Mouse (Mus musculus) forebrain, postnatal 0 days (tissue): ENCODE results near the gene Creb5. TPM values are rescaled to one million over a fixed set of nuclear protein-coding genes. Genes with fewer than 3 reads are reported as not detected.
A peak's percentile ranks its signal among the peaks of the same experiment; 100 is the strongest.

Experiments used
- ATAC-seq: fragments of 200-750 bp; cut with Nextera tagmentation; 2 replicates; pipeline ENCODE4 v1.8.0; 2017; ENCODE audit warnings: mild to moderate bottlenecking, moderate library complexity
- DNase-seq: peaks from one replicate; pipeline ENCODE4 v3.0.0-alpha.2; 2015
- H3K27ac ChIP-seq: fragments of 300-500 bp; sonication (generic); 2 replicates; pipeline ENCODE4 v1.5.1; 2014; ENCODE audit warnings: low read depth, mild to moderate bottlenecking, antibody characterized with exemption, low read length, moderate library complexity, mixed read lengths
- H3K27me3 ChIP-seq: fragments of 300-500 bp; sonication (generic); 2 replicates; pipeline ENCODE4 v1.6.1; 2014; ENCODE audit warnings: mild to moderate bottlenecking, low read length, mixed read lengths; ENCODE audit not compliant: insufficient read depth
- H3K36me3 ChIP-seq: fragments of 300-500 bp; sonication (generic); 2 replicates; pipeline ENCODE4 v1.6.1; 2014; ENCODE audit warnings: mild to moderate bottlenecking, moderate library complexity; ENCODE audit not compliant: insufficient read depth
- H3K4me1 ChIP-seq: fragments of 300-500 bp; sonication (generic); 2 replicates; pipeline ENCODE4 v1.6.1; 2014; ENCODE audit warnings: antibody characterized with exemption; ENCODE audit not compliant: insufficient read depth
- H3K4me2 ChIP-seq: fragments of 300-500 bp; sonication (generic); 2 replicates; pipeline ENCODE4 v1.6.1; 2014; ENCODE audit warnings: low read depth, mild to moderate bottlenecking, moderate library complexity
- H3K4me3 ChIP-seq: fragments of 300-500 bp; sonication (generic); 2 replicates; pipeline ENCODE4 v1.5.1; 2014; ENCODE audit warnings: low read depth, low read length, mixed read lengths
- H3K9ac ChIP-seq: fragments of 300-500 bp; sonication (generic); 2 replicates; pipeline ENCODE4 v1.6.1; 2014; ENCODE audit warnings: mild to moderate bottlenecking
- H3K9me3 ChIP-seq: fragments of 300-500 bp; sonication (generic); 2 replicates; pipeline ENCODE4 v1.6.1; 2016; ENCODE audit warnings: low read length
- CTCF ChIP-seq: sonication (generic); IDR thresholded peaks from 2 replicates; pipeline ENCODE4 v1.5.1; 2016; ENCODE audit warnings: antibody characterized with exemption, control low read depth, low read depth
- WGBS: fragments of 180-500 bp; shearing (Covaris S2); extraction: QIAGEN DNeasy Blood & Tissue Kit; methylation state at CpG from one replicate; pipeline ENCODE4 v1.1.7; 2014; 5-methylcytosine and 5-hydroxymethylcytosine counted together
- polyA plus RNA-seq: library from polyadenylated mRNA; unstranded; fragments of >200 nt; fragmentation: Nextera tagmentation; extraction: Ambion mirVana; gene quantifications from 2 replicates; pipeline ENCODE4 v1.2.1, GENCODE M21; 2015
- total RNA-seq: library from RNA; depleted of rRNA; stranded (reverse); fragments of >200 nt; gene quantifications from 2 replicates; pipeline ENCODE4 v1.2.3, GENCODE M21; 2014

Gene Creb5
- total and polyA plus RNA-seq, 2 experiments from 2014 or later: 2.4 to 3.2 TPM

- H3K9me3 ChIP-seq: no peaks in the 10 kb centered on the region
- WGBS: 37% methylated on average over 11 of the region's 11 CpGs
- H3K9ac ChIP-seq: no peak overlapping the region
- no peak for TF ChIP-seq CTCF
- H3K27me3 ChIP-seq: no peaks in the 10 kb centered on the region
- peaks cover 3% of the 10 kb centered on the region; the same call in 1 of the 2 replicates for H3K4me1 ChIP-seq
- no peak overlapping the region for H3K4me3 ChIP-seq
- H3K27ac ChIP-seq: no peak overlapping the region
- no peaks in the 10 kb centered on the region for H3K36me3 ChIP-seq
- peak; percentile 40; the same call in 1 of the 2 replicates for ATAC-seq
- H3K4me2 ChIP-seq: no peak overlapping the region
- peak; percentile 54 for DNase-seq
These were observed 376.1 kb downstream of the Creb5 start for GRCm38 (mm10) chr6:53662858-53663833.

- 35% methylated on average over 1 of the region's 1 CpGs for WGBS
- Histone ChIP-seq H3K36me3 (no peaks in the 10 kb centered on the region), H3K9me3 (no peaks in the 10 kb centered on the region), H3K4me3 (no peak overlapping the region), H3K27me3 (no peaks in the 10 kb centered on the region), H3K27ac (no peak overlapping the region), H3K4me2 (no peak overlapping the region), H3K4me1 (peaks cover 3% of the 10 kb centered on the region; the same call in 1 of the 2 replicates), H3K9ac (no peak overlapping the region)
- ATAC-seq: no peak
- no peak for TF ChIP-seq CTCF
- DNase-seq: no peak
These were observed 377.7 kb downstream of the Creb5 start for GRCm38 (mm10) chr6:53664759-53665158.

DNA sequence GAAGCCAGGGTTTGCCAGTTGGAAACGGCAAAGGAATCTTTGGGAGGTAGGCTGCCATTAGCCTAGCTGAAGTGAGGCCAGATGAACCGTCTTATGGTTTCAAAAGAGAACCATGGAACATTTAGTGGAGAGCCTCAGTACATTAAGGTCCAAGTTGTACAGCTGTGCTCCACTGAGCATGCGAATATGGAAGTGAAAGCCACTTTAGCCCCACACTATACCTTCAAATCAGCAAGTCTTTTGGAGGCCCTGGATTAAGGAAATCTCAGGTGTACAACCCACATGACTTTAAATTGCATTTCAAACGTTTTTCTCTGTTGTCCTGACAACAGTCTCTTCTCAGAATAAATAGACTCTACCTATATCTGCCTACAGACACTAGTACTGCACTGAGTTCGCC lies 379.4 kb downstream of the Creb5 start:
- no peaks in the 10 kb centered on the region for H3K36me3 ChIP-seq
- TF ChIP-seq CTCF: no peak
- H3K27me3 ChIP-seq: no peaks in the 10 kb centered on the region
- H3K9ac ChIP-seq: no peak overlapping the region
- DNase-seq (no peak), ATAC-seq (no peak)
- H3K9me3 ChIP-seq: no peaks in the 10 kb centered on the region
- no peak overlapping the region for H3K27ac ChIP-seq
- WGBS: 69% methylated on average over 5 of the region's 5 CpGs
- H3K4me3 ChIP-seq: no peak overlapping the region
- H3K4me2 ChIP-seq: no peak overlapping the region
- H3K4me1 ChIP-seq: peaks cover 3% of the 10 kb centered on the region; the same call in 1 of the 2 replicates

GRCm38 (mm10) chr6:53678307-53678706 lies 391.2 kb downstream of the Creb5 start:
- no peak overlapping the region for H3K4me2 ChIP-seq
- TF ChIP-seq CTCF: no peak
- no peaks in the 10 kb centered on the region for H3K9me3 ChIP-seq
- ATAC-seq: 0 out of 2 replicates have a peak, but pooled peaks have one; percentile 25
- no peaks in the 10 kb centered on the region for H3K4me1 ChIP-seq
- 77% methylated on average over 1 of the region's 1 CpGs for WGBS
- no peak overlapping the region for H3K9ac ChIP-seq
- no peak for DNase-seq
- no peaks in the 10 kb centered on the region for H3K36me3 ChIP-seq
- H3K4me3 ChIP-seq: no peak overlapping the region
- H3K27me3 ChIP-seq: no peaks in the 10 kb centered on the region
- H3K27ac ChIP-seq: no peak overlapping the region

DNA sequence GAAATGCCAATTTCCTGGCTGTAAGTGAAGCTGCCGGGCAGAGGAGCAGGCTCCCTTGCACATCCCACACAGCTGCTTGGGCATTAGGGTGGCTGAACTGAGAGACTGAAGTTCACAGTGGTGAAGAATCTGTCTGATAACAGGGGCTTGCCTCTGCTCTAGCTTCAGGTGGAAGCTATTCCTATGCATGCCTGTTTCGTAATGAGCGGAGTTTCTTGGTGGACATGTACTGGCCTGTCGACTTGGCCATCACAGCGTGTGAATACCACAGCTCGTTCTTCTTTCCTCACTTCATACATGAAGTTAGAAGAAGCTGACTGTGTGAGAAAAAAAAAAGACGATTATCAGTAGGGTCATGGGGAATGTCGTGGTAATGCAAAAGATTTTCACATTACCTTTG lies 393.0 kb downstream of the Creb5 start:
- Histone ChIP-seq H3K9me3 (no peaks in the 10 kb centered on the region), H3K4me1 (no peaks in the 10 kb centered on the region), H3K4me2 (no peak overlapping the region), H3K27ac (no peak overlapping the region), H3K27me3 (no peaks in the 10 kb centered on the region), H3K36me3 (no peaks in the 10 kb centered on the region), H3K4me3 (no peak overlapping the region), H3K9ac (no peak overlapping the region)
- TF ChIP-seq CTCF: no peak
- 95% methylated on average over 8 of the region's 8 CpGs for WGBS
- no peak for ATAC-seq
- DNase-seq: no peak

DNA sequence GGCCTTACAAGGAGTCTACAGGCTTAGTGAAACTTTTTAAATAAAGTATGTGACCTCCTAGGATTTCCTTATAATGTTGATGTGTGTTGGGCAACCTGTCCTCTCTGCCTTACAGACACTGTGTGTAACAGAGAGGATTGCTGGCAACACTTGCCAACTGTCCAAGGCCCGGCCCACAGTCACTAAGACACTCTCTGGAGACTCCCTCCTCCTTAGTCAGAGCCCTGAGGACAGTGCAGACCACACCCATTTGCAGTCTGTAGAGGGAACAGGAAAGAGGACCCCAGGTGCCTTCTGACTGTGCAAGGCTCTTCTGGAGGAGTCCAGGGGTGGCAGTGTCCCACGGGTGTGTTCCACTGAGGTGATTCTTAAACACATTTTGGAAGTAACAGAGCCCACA lies 397.3 kb downstream of the Creb5 start:
- H3K9me3 ChIP-seq: no peaks in the 10 kb centered on the region
- no peak for ATAC-seq
- no peak overlapping the region for H3K27ac ChIP-seq
- no peak overlapping the region for H3K4me3 ChIP-seq
- H3K4me2 ChIP-seq: no peak overlapping the region
- 85% methylated on average over 2 of the region's 2 CpGs for WGBS
- H3K27me3 ChIP-seq: no peaks in the 10 kb centered on the region
- no peaks in the 10 kb centered on the region for H3K36me3 ChIP-seq
- H3K9ac ChIP-seq: no peak overlapping the region
- no peaks in the 10 kb centered on the region for H3K4me1 ChIP-seq
- no peak for DNase-seq
- no peak for TF ChIP-seq CTCF

DNA sequence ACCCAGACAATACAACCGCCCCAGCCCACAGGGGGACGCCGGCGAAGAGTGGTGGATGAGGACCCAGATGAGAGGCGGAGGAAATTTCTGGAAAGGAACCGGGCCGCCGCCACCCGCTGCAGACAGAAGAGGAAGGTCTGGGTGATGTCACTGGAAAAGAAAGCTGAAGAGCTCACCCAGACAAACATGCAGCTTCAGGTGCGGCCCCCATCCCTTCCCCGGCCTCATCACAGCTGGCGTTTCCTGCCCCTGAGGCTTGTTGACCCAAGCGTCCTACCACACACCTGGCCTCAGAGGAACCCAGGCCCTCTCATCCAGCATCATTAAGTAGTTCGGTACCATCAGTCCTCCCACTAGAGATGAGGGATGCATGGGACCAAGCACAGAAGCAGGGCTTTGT lies 398.3 kb downstream of the Creb5 start:
- Histone ChIP-seq H3K27me3 (no peaks in the 10 kb centered on the region), H3K27ac (no peak overlapping the region), H3K4me1 (no peaks in the 10 kb centered on the region), H3K4me3 (no peak overlapping the region), H3K9ac (no peak overlapping the region), H3K9me3 (no peaks in the 10 kb centered on the region), H3K36me3 (no peaks in the 10 kb centered on the region), H3K4me2 (no peak overlapping the region)
- TF ChIP-seq CTCF: no peak
- ATAC-seq (no peak), DNase-seq (no peak)
- WGBS: 95% methylated on average over 14 of the region's 14 CpGs
